Mouse (Mus musculus) CD8-positive naive resting alpha-beta T cell, adult 2 months (primary cell): ENCODE measurements around the gene Ribc2.

Experiments
- DNase-seq, 2 experiments: peaks; one replicate each; pipeline ENCODE4 v3.0.0; 2022; ENCODE audit warnings: low read depth in 2 of 2, low spot score in 2 of 2

The Ribc2 gene

GRCm38 (mm10) chr15:85178172-85178571 lies 46.3 kb downstream of the Ribc2 start:
- DNase-seq, result no peak

- no peak for DNase-seq
These were observed 47.8 kb downstream of the Ribc2 start for GRCm38 (mm10) chr15:85179528-85180180.

- no peak for DNase-seq
These were observed 48.5 kb downstream of the Ribc2 start for GRCm38 (mm10) chr15:85180368-85180767.

GRCm38 (mm10) chr15:85182063-85182462 lies 50.2 kb downstream of the Ribc2 start:
- DNase-seq, result no peak

GRCm38 (mm10) chr15:85186916-85187315 lies 55.0 kb downstream of the Ribc2 start:
- no peak for DNase-seq

- DNase-seq, result no peak
These were observed 56.4 kb downstream of the Ribc2 start for GRCm38 (mm10) chr15:85188167-85188778.
